Mouse (Mus musculus): Measurements from ENCODE around the gene Usp31.

DNA sequence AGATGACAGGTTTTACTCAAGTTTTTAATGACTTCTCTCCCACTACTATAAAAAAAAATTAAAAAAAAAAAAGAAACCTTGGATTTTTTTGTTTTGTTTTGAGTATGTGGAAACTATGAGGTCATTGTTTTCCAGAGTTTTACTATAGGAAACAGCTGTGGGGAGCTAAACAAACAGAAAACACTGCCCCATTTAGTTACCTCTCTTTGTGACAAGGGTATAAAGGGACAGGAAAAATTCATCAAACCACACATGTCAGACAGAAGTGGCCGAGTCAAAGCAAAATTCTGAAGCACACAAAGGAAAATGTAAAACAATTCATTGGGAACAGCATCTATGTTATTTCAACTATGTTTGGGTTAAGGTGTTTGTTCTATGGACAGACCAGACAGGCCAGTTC is 9.5 kb downstream of the Usp31 start:
- TF ChIP-seq ZNF384 (IDR thresholded peaks at IDR 0.05; ENCODE audit: low read depth, low read length) (peak; percentile 29; the same call in 1 of the 2 replicates), USF2 (conservative IDR thresholded peaks at IDR 0.05; ENCODE audit: low read depth, low read length) (no peak), UBTF (IDR thresholded peaks at IDR 0.05; ENCODE audit: low read depth, low read length) (no peak), CTCF (conservative IDR thresholded peaks at IDR 0.05 in 1 of 2, IDR thresholded peaks at IDR 0.05 in 1 of 2; ENCODE audit: low read depth in 2 of 2, low read length in 2 of 2) (no peak), TCF12 (IDR thresholded peaks at IDR 0.05; ENCODE audit: low read depth, low read length) (no peak), POLR2A (IDR thresholded peaks at IDR 0.05; ENCODE audit: low read depth, low read length) (no peak), MAX (IDR thresholded peaks at IDR 0.05; ENCODE audit: low read length) (no peak)

All from CH12.LX (cell line).